Mouse (Mus musculus): ENCODE results near the gene Rcn3.
"Not testable (repeated sequence)": the region's sequence is repeated elsewhere in the genome, so short reads cannot be mapped to it uniquely, and the experiment has no call there.

Gene Rcn3

DNA sequence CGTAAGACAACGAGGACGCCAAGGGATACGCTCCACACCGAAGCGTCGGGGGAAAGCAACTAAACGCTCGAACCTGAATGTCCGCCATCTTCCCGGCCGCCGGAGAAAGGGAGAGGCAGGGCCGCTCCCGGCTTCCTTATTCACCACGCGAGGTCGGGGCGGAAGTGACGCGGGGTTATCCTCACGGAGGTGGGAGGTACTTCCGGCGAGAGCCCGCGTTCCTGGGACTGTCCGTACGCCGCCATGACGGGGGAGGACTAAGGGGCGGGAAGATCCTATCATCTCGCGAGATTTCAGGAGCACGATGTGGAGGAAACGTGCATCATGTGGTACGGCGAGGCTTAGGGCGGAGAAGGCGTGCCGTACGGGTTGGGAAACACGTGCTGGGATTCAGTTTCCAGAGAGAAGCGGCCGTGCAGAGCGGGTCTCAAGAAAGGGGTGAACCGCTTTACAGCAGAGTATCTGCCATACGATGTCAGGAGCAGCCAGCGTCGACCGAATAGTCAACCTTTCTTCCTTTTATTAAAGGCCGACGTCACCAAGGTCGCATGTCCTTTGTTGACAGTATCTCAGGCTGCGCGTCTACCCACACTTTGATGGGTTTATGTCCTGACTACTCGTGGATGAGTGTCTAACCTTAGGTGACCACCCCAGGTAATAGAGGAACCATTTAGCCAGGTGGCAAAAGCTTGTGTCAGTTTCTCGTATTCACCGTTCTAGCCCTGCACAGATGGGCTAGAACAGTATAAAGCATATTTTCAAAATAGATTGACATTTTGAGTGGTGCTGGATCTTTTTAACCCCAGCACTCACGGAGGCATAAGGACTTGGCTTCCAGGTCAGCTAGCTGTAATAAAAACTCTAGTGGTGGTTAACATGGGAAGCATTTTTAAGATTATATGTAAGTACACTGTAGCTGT, 32.5 kb upstream of the Rcn3 start, which contains the start of gene Rps11:
Gene Rps11, minus strand, starts transcription at position 216 of the 920 bp plus-strand sequence.
- peak; percentile 97 to 98 for DNase-seq (ENCODE audit: low spot score in 2 of 2)

DNA sequence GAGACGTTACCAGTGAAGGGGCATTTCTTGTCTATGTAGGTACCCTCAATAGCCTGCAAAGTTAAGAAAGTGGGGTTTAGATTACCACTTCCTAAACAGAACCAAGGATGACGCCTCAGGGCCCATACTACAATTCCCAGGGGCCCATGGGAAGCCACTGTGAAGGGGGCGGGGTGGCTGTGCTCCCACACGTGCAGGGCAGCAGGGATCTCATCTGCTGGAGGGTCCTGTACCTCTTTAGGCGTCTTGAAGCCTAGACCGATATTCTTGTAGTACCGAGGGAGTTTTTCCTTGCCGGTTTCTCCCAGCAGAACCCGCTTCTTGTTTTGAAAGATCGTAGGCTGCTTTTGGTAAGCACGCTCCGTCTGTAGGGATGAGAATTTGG, 31.2 kb upstream of the Rcn3 start:
- peak in 1 of 2 experiments; percentile 58 for DNase-seq (ENCODE audit: low spot score in 2 of 2)

- DNase-seq (ENCODE audit: low spot score in 2 of 2), result no peak
These were observed 30.7 kb upstream of the Rcn3 start for GRCm38 (mm10) chr7:45122561-45123185.

DNA sequence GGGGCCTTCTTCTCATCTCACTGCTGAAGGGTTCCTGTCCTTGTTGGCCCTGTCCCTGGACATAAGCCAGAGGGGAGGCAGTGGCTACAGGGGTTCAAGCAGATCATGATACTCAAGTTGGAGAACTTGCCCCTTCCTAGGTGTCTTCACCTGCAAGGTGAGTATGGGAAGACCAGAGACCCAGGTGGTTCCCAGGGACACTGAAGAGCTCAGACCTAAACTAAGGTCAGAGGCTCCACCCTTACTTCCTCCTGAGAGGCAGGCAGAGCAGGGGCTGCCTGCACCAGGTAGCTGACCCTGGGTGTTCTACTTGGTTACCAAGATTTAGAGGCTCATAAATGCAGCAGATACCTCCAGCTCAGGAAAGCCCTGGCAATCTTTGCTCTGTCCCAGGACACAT, 29.9 kb upstream of the Rcn3 start:
- DNase-seq (ENCODE audit: low spot score in 2 of 2), result no peak

DNA sequence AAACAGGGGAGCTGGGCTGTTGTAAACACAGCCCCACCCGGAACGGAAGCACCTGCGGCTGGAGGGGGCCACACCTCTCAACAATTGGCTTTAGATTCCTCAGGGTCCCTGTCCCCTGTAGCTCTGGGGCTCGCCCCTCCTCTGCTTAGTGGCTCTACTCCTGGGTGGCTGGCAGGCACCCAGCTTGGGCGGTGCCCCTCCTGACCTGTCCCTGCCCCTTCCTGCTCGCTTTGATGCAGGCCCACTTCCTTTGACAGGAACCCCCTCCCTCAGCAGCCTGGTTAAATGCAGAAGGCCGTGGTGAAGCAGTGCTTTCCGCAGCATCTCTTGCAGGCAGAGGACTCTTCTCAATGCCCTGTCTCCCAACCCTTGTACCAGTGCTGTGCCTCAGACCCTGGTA, 29.4 kb upstream of the Rcn3 start:
- peak; percentile 70 to 80 for DNase-seq (ENCODE audit: low spot score in 2 of 2)

DNA sequence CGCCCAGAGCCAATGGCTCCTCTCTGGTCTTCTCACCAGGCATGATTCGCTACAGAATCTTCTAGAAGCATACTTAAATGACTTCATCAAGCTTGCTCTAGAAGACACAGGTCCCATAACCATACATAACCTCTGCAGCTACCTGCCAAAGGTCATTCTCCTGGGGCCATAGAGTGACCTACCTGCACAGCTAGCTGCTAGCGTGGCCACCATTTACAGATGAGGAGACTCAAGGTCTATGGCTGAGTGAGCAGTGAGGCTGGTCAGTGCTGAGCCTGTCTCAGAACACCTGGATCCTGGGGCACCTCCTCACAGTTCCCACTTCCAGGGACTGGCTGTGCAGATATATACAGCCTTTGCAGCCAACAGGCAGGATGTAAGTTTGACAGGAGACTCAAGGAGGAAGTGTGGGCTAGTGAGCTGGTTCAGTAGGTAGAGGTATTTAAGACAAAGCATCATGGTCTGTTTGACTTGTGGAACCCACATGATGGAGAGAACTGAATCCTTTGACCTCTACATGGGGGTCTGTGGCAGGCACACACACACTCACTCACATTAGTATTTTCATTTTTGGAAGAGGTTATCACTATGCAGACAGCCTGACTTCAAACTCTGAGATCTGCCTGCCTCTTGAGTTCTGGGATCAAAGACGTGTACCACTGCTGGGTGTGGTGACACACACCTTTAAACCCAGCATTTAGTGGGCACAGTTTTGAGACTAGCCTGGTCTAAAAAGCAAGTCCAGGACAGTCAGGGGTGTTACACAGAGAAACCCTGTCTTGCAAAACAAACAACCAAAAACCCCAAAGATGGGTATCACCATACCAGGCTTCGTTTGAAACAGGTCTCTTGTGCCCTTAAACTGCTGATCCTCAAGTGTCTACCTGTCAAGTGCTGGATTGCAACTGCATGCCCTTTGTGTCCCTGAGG, 28.0 kb upstream of the Rcn3 start:
- DNase-seq (ENCODE audit: low spot score in 2 of 2), result no peak

GRCm38 (mm10) chr7:45118336-45118735, 26.3 kb upstream of the Rcn3 start:
- no peak for DNase-seq (ENCODE audit: low spot score in 2 of 2)

GRCm38 (mm10) chr7:45117566-45117965, 25.5 kb upstream of the Rcn3 start:
- no peak for DNase-seq (ENCODE audit: low spot score in 2 of 2)

DNA sequence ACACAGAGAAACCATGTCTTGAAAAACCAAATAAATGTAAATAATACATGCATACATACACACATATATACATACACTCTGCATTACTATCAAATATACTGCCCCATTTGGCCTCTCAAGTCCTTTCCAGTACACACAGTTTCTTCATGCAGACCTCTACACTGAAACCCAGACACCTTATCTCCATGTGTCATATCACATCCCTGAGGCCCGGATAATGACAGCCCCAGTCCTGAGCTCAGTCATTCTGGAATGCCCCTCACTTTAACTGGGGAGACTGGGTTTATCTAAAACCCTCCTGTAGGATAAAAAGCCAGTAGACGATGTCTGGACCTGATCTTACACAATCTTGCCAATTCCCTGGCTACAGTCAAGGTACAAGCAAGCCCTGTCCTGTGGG, 21.5 kb upstream of the Rcn3 start:
- no peak for DNase-seq (ENCODE audit: low spot score in 2 of 2)

- no peak for DNase-seq (ENCODE audit: low spot score in 2 of 2)
These were observed 20.5 kb upstream of the Rcn3 start for GRCm38 (mm10) chr7:45112529-45112928.

DNA sequence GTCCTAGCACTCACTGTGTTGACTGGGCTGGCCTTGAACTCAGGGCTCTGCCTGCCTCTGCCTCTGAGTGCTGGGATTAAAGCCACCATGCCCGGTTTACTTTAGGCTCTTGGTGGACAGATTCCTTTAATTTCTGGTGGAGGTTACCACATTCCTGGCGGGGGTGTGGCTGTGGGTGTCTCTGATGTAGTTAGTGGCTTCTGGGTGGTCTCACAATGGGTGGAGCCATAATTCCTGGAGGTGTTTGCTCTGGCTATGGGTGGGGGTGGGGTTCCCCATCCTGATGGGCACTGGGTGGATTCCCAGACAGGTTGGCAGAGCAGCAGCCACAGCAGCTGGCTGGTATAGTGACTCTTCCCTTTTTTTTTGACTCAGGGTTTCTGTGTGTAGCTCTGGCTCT, 19.9 kb upstream of the Rcn3 start:
- DNase-seq (ENCODE audit: low spot score in 2 of 2), result no peak

DNA sequence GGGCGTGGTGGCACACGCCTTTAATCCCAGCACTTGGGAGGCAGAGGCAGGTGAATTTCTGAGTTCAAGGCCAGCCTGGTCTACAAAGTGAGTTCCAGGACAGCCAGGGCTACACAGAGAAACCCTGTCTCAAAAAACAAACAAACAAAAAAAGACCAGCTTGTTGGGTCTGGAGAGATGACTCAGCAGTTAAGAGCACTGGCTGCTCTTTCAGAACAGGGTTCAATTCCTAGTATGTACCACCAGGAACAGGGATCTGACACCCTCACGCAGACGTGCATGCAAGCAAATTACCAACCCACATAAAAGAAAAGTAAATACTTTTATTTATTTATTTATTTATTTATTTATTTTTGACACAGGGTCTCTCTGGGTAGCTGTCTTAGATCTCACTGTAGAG, 18.1 kb upstream of the Rcn3 start:
- DNase-seq (ENCODE audit: low spot score in 2 of 2), result not testable (repeated sequence)

GRCm38 (mm10) chr7:45107052-45107645, 15.1 kb upstream of the Rcn3 start:
- no peak for DNase-seq (ENCODE audit: low spot score in 2 of 2)

- no peak for DNase-seq (ENCODE audit: low spot score in 2 of 2)
These were observed 14.4 kb upstream of the Rcn3 start for GRCm38 (mm10) chr7:45106441-45106840.

- DNase-seq (ENCODE audit: low spot score in 2 of 2), result no peak
These were observed 13.5 kb upstream of the Rcn3 start for GRCm38 (mm10) chr7:45105491-45105890.

DNA sequence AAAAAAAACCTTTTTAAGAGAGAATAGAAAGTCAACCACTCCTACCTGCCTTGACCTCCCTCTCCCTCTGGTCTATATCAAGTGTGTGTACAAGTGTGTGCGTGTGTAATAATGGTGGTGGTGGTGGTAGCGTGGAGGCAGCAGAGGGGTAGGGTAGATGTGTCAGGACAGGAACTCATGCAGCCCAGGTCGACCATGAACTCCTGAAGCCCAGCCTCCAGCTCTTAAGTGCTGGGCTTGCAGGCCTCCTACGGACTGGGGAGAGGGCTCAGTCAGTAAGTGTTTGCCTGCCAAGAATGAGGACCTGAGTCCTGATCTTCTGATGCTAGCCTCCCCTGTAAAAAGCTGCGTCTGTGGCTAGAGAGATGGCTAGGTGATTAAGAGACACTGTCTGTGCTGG, 12.9 kb upstream of the Rcn3 start:
- no peak for DNase-seq (ENCODE audit: low spot score in 2 of 2)

DNA sequence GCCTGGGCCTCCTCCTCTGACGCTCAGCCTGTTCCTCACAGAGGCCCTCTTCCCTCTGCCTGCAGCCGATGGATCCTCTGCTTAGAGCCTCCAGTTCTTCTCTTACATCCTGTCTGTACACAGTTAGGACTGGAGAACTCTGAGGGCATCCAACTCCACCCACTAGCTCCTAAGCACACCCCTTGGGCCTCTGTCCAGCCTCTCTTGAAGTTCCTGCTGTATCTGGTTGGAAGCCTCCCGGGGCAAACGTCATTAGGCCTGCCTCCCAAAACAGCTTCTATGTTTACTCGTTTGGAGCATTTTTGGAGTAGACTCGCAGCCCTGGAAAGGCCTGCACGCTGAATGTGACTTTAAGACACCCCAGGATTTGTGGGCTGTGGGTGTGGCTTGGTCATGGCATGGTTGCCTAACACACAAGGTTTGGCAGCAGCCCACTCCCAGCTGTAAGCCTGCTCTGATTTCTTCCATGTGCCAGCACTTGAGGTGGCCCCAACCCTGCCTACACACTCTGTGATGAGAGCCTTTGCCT, 11.7 kb upstream of the Rcn3 start, which contains the start of gene Fcgrt:
Gene Fcgrt, minus strand, starts transcription at position 200 of the 529 bp plus-strand sequence.
- no peak for DNase-seq (ENCODE audit: low spot score in 2 of 2)

DNA sequence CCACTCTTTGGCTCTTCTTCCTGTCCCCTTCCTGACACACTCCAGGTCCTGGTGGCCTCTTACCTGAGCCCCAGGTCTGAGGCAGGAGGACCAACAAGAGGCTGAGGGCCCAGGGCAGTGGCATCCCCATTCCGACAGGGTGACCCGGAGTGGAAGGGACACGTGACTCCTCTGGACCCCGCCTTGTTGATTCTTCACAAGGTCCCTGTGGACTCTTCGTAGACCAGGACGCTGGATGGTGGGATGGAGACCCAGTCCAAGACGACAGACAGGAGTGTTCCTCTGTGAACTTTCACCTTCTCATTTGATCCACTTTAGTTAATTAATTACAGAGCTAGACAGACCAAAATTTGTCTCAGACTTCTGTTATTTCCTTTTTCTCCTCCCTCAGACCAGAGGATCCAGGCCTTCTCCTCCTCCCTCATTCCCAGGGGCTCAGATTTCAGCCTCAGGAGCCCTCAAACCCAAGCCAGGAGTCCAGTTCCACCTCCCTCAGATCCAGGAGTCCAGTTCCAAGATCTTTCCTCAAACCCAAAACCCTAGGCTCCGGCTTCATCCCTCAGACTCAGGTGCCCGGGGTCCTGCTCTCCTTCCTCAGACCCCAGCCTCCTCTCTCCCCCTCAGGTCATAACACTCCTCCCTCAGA, 11.0 kb upstream of the Rcn3 start:
- no peak for DNase-seq (ENCODE audit: low spot score in 2 of 2)

DNA sequence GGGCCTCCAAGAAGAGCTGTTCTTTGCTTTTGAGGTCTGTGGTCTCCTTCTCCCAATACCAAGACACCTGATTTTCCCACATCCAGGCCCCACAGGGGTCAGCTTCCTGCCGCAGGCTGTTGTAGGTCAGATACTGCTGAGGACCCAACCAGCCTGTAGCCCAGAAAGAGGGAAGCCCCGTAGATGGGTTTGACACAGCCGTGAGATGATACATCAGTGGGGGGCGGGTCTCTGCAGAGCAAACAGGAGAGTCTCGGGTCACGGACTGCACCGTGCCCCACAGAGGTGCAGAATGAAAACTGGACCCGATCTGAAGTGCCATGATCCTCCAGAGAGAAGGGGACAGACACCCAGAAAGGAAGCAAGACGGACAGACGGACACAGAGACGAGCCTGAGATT, 10.4 kb upstream of the Rcn3 start:
- DNase-seq (ENCODE audit: low spot score in 2 of 2), result no peak

- DNase-seq (ENCODE audit: low spot score in 2 of 2), result no peak
These were observed 8.0 kb upstream of the Rcn3 start for GRCm38 (mm10) chr7:45100046-45100445.

All from spleen, postnatal 4 days (tissue).